Mouse (Mus musculus): ENCODE measurements around the gene Ap5z1. TPM values are rescaled to one million over a fixed set of nuclear protein-coding genes. Genes with fewer than 3 reads are reported as not detected.
A peak's percentile ranks its signal among the peaks of the same experiment; 100 is the strongest.

The Ap5z1 gene
- total and polyA plus RNA-seq, 2 experiments from 2014 or later: 3.9 to 8.2 TPM

GRCm38 (mm10) chr5:142439911-142440432 lies 23.8 kb upstream of the Ap5z1 start:
- DNase-seq (ENCODE audit: low spot score): no peak
- H3K4me1 ChIP-seq (ENCODE audit: control insufficient read depth, insufficient read depth): peaks cover 28% of the 10 kb centered on the region
- peak; percentile 49 for ATAC-seq (ENCODE audit: insufficient read depth, low read depth)
- H3K9ac ChIP-seq (replicated peaks; ENCODE audit: low read depth, low read length): peak overlapping the region; percentile 47
- no peaks in the 10 kb centered on the region for H3K9me3 ChIP-seq (replicated peaks; ENCODE audit: control insufficient read depth, low read length)
- H3K4me3 ChIP-seq (ENCODE audit: low read depth, low read length): peak overlapping the region; percentile 43
- H3K4me2 ChIP-seq (ENCODE audit: low read depth, low read length): peak overlapping the region; percentile 69
- peak overlapping the region; percentile 91 for H3K27ac ChIP-seq (ENCODE audit: low read depth)
- TF ChIP-seq EP300 (IDR thresholded peaks at IDR 0.05; ENCODE audit: low read depth) (no peak), CTCF (IDR thresholded peaks at IDR 0.05; ENCODE audit: low read depth) (no peak)
- 6% methylated on average over 12 of the region's 12 CpGs for WGBS
- H3K36me3 ChIP-seq (replicated peaks; ENCODE audit: control insufficient read depth, insufficient read depth, low read length): peaks cover 27% of the 10 kb centered on the region
- no peaks in the 10 kb centered on the region for H3K27me3 ChIP-seq (ENCODE audit: control insufficient read depth, insufficient read depth, low read length)

GRCm38 (mm10) chr5:142440451-142441147 lies 23.1 kb upstream of the Ap5z1 start:
- TF ChIP-seq CTCF (IDR thresholded peaks at IDR 0.05; ENCODE audit: low read depth) (no peak), EP300 (IDR thresholded peaks at IDR 0.05; ENCODE audit: low read depth) (peak; percentile 61; the same call in 1 of the 2 replicates)
- peak overlapping the region; percentile 47 for H3K9ac ChIP-seq (replicated peaks; ENCODE audit: low read depth, low read length)
- peak; percentile 96 for DNase-seq (ENCODE audit: low spot score)
- H3K27ac ChIP-seq (ENCODE audit: low read depth): peak overlapping the region; percentile 91
- H3K4me1 ChIP-seq (ENCODE audit: control insufficient read depth, insufficient read depth): peaks cover 34% of the 10 kb centered on the region
- no peaks in the 10 kb centered on the region for H3K27me3 ChIP-seq (ENCODE audit: control insufficient read depth, insufficient read depth, low read length)
- H3K4me2 ChIP-seq (ENCODE audit: low read depth, low read length): peak overlapping the region; percentile 69
- H3K9me3 ChIP-seq (replicated peaks; ENCODE audit: control insufficient read depth, low read length): no peaks in the 10 kb centered on the region
- peaks cover 21% of the 10 kb centered on the region for H3K36me3 ChIP-seq (replicated peaks; ENCODE audit: control insufficient read depth, insufficient read depth, low read length)
- peak overlapping the region; percentile 43 for H3K4me3 ChIP-seq (ENCODE audit: low read depth, low read length)
- peak; percentile 96 for ATAC-seq (ENCODE audit: insufficient read depth, low read depth)
- WGBS: under 1% methylated on average over 19 of the region's 19 CpGs

GRCm38 (mm10) chr5:142441332-142442044 lies 22.3 kb upstream of the Ap5z1 start:
- Histone ChIP-seq H3K36me3 (replicated peaks; ENCODE audit: control insufficient read depth, insufficient read depth, low read length) (0 out of 2 replicates have a peak, but pooled peaks cover 14% of the 10 kb centered on the region), H3K4me1 (ENCODE audit: control insufficient read depth, insufficient read depth) (peaks cover 36% of the 10 kb centered on the region), H3K4me2 (ENCODE audit: low read depth, low read length) (peak overlapping the region; percentile 69), H3K27ac (ENCODE audit: low read depth) (peak overlapping the region; percentile 91), H3K9me3 (replicated peaks; ENCODE audit: control insufficient read depth, low read length) (no peaks in the 10 kb centered on the region), H3K27me3 (ENCODE audit: control insufficient read depth, insufficient read depth, low read length) (no peaks in the 10 kb centered on the region), H3K4me3 (ENCODE audit: low read depth, low read length) (peak overlapping the region; percentile 43; the same call in 1 of the 2 replicates), H3K9ac (replicated peaks; ENCODE audit: low read depth, low read length) (peak overlapping the region; percentile 43; the same call in 1 of the 2 replicates)
- TF ChIP-seq CTCF (IDR thresholded peaks at IDR 0.05; ENCODE audit: low read depth) (no peak), EP300 (IDR thresholded peaks at IDR 0.05; ENCODE audit: low read depth) (no peak)
- WGBS: 62% methylated on average over 22 of the region's 22 CpGs
- ATAC-seq (ENCODE audit: insufficient read depth, low read depth) (no peak), DNase-seq (ENCODE audit: low spot score) (no peak)

- Histone ChIP-seq H3K9me3 (replicated peaks; ENCODE audit: control insufficient read depth, low read length) (no peaks in the 10 kb centered on the region), H3K4me2 (ENCODE audit: low read depth, low read length) (no peak overlapping the region; the same call in 1 of the 2 replicates), H3K27ac (ENCODE audit: low read depth) (0 out of 2 replicates have a peak overlapping the region, but pooled peaks have one; percentile 91), H3K36me3 (replicated peaks; ENCODE audit: control insufficient read depth, insufficient read depth, low read length) (0 out of 2 replicates have a peak, but pooled peaks cover 10% of the 10 kb centered on the region), H3K27me3 (ENCODE audit: control insufficient read depth, insufficient read depth, low read length) (no peaks in the 10 kb centered on the region), H3K4me1 (ENCODE audit: control insufficient read depth, insufficient read depth) (peaks cover 36% of the 10 kb centered on the region), H3K9ac (replicated peaks; ENCODE audit: low read depth, low read length) (no peak overlapping the region), H3K4me3 (ENCODE audit: low read depth, low read length) (no peak overlapping the region)
- ATAC-seq (ENCODE audit: insufficient read depth, low read depth) (no peak), DNase-seq (ENCODE audit: low spot score) (no peak)
- WGBS: 82% methylated on average over 7 of the region's 7 CpGs
- TF ChIP-seq EP300 (IDR thresholded peaks at IDR 0.05; ENCODE audit: low read depth): no peak
- TF ChIP-seq CTCF (IDR thresholded peaks at IDR 0.05; ENCODE audit: low read depth): no peak
Measured at GRCm38 (mm10) chr5:142442045-142442440, 21.7 kb upstream of the Ap5z1 start.

GRCm38 (mm10) chr5:142443514-142443913 lies 20.2 kb upstream of the Ap5z1 start:
- Histone ChIP-seq H3K4me1 (ENCODE audit: control insufficient read depth, insufficient read depth) (peaks cover 36% of the 10 kb centered on the region), H3K4me2 (ENCODE audit: low read depth, low read length) (no peak overlapping the region), H3K27me3 (ENCODE audit: control insufficient read depth, insufficient read depth, low read length) (no peaks in the 10 kb centered on the region), H3K9me3 (replicated peaks; ENCODE audit: control insufficient read depth, low read length) (no peaks in the 10 kb centered on the region), H3K4me3 (ENCODE audit: low read depth, low read length) (no peak overlapping the region), H3K9ac (replicated peaks; ENCODE audit: low read depth, low read length) (no peak overlapping the region), H3K27ac (ENCODE audit: low read depth) (no peak overlapping the region; the same call in 1 of the 2 replicates), H3K36me3 (replicated peaks; ENCODE audit: control insufficient read depth, insufficient read depth, low read length) (no peaks in the 10 kb centered on the region)
- WGBS: 59% methylated on average over 15 of the region's 15 CpGs
- ATAC-seq (ENCODE audit: insufficient read depth, low read depth) (no peak), DNase-seq (ENCODE audit: low spot score) (no peak)
- TF ChIP-seq CTCF (IDR thresholded peaks at IDR 0.05; ENCODE audit: low read depth) (no peak), EP300 (IDR thresholded peaks at IDR 0.05; ENCODE audit: low read depth) (no peak)
